Mouse (Mus musculus) urinary bladder, postnatal 4 days (tissue): ENCODE results near the gene Adm2.
A peak's percentile ranks its signal among the peaks of the same experiment; 100 is the strongest.

ENCODE experiments used
- DNase-seq, 2 experiments: peaks; one replicate each; pipeline ENCODE4 v3.0.0; 2021 to 2022; ENCODE audit warnings: low spot score in 2 of 2

The Adm2 gene

GRCm38 (mm10) chr15:89355241-89356187 lies 33.0 kb downstream of the Adm2 start, which contains the start of the genes Lmf2 and Ncaph2:
TSS of gene Lmf2 (minus strand) at chr15:89355659.
TSS of gene Ncaph2 (plus strand) at chr15:89355719.
- DNase-seq, result peak; percentile 91 to 95

- DNase-seq, result peak; percentile 79 to 85
Measured at GRCm38 (mm10) chr15:89356372-89356771, 33.9 kb downstream of the Adm2 start.

GRCm38 (mm10) chr15:89358784-89359183 lies 36.3 kb downstream of the Adm2 start:
- no peak for DNase-seq

- DNase-seq, result no peak
Measured at GRCm38 (mm10) chr15:89363051-89363450, 40.5 kb downstream of the Adm2 start.

GRCm38 (mm10) chr15:89365141-89365551 lies 42.6 kb downstream of the Adm2 start:
- no peak for DNase-seq

GRCm38 (mm10) chr15:89372068-89372467 lies 49.5 kb downstream of the Adm2 start:
- DNase-seq, result no peak

GRCm38 (mm10) chr15:89372536-89372935 lies 50.0 kb downstream of the Adm2 start:
- no peak for DNase-seq

GRCm38 (mm10) chr15:89373027-89373761 lies 50.7 kb downstream of the Adm2 start:
- DNase-seq, result peak; percentile 78 to 86

GRCm38 (mm10) chr15:89373762-89374248 lies 51.3 kb downstream of the Adm2 start, which contains the start of gene Sco2:
TSS of gene Sco2 (minus strand) at chr15:89373846.
- DNase-seq, result peak; percentile 86 to 95
